Mouse (Mus musculus): ENCODE data around the gene Tekt3.

GRCm38 (mm10) chr11:63021141-63021806 is 40.2 kb upstream of the Tekt3 start:
- no peak for TF ChIP-seq CTCF (IDR thresholded peaks at IDR 0.05)
- TF ChIP-seq POLR2A (IDR thresholded peaks at IDR 0.05; ENCODE audit: insufficient read depth, low read depth, low read length) = no peak
